Mouse (Mus musculus): ENCODE data around the gene Mogat2. TPM values are rescaled to one million over a fixed set of nuclear protein-coding genes. Genes with fewer than 3 reads are reported as not detected.

Mogat2 gene
- under 1 TPM in 1 of 2 experiments, not detected in 1; 0.14 TPM for total RNA-seq (2021)
- long read RNA-seq, experiment 1: 0 reads
- long read RNA-seq, experiment 2, partial matches to known transcripts: 0 of 1 reads
- long read RNA-seq, experiment 2, other reads (novel, unspliced or antisense): 0 of 1 reads

- intact Hi-C loops (cut with DNase I; ENCODE audit: low total_unique reads): no loop called here
- no peak for DNase-seq
Measured at GRCm38 (mm10) chr7:99238417-99238816, at the start of gene Mogat2. Gene Mogat2, minus strand, starts transcription at chr7:99238619.

DNA sequence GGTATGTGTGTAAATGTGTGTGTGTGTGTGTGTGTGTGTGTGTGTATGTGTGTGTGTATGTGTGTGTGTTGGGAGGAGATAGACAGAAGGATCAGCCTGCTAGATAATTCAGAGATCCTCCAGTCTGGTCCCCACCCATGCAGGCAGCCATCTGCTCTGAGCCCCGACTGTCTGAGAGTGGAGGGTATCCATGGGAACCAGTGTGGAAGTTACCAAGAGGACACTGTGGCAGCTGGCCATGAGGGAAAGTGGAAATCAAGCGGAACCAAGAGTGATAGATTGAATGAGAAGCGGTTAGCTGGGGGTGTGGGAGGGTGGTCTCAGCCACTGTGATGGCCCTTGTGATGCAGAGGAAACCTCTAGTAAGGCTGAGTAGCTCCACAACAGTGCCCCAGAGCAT lies 48.9 kb upstream of the Mogat2 start:
- DNase-seq: no peak
- intact Hi-C loops (cut with DNase I; ENCODE audit: low total_unique reads): no loop called here

- intact Hi-C loops (cut with DNase I; ENCODE audit: low total_unique reads): no loop called here
- no peak for DNase-seq
Measured at GRCm38 (mm10) chr7:99279586-99279985, 41.2 kb upstream of the Mogat2 start.

DNA sequence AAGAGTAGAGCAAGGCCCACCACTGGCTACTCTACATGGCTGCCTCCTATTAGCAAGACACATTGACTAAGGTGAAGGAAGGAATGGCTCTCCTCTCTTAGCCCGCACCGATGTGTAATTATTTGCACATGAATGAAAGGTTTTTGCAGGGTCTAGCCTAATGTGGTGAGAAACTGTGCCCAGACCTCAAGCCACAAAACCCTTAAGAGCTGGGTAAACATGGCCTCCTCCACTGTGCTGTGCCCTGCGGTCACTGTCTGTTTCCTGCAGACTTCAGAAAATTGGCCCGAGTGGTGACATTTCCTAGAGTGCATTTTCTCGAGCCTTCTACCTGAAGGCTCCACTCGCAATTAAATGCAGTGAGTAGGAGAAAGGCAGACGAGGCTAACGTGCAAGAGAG lies 39.9 kb upstream of the Mogat2 start:
- intact Hi-C loops (cut with DNase I; ENCODE audit: low total_unique reads): no loop called here
- no peak for DNase-seq

GRCm38 (mm10) chr7:99276679-99277078 lies 38.3 kb upstream of the Mogat2 start:
- no peak for DNase-seq
- intact Hi-C loops (cut with DNase I; ENCODE audit: low total_unique reads): no loop called here

DNA sequence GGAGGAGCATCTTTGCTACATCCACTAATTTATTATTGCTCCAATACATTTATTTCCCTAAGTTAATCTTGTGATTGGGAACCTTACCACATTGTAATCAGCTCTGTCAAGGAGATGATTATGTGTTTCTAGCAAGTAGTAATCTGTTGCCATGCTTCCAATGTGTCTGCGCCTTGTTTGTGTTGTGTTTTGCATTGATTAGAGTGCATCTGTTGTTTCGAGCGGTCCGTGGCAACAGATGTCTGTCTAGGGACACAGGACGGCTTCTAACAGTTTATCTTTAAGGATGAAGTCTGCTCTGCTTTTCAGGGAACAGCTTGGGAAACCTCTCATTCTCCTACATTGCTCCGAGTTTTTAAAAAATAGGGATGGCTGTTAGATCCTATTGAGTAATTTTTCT lies 36.7 kb upstream of the Mogat2 start:
- DNase-seq: no peak
- intact Hi-C loops (cut with DNase I; ENCODE audit: low total_unique reads): no loop called here

DNA sequence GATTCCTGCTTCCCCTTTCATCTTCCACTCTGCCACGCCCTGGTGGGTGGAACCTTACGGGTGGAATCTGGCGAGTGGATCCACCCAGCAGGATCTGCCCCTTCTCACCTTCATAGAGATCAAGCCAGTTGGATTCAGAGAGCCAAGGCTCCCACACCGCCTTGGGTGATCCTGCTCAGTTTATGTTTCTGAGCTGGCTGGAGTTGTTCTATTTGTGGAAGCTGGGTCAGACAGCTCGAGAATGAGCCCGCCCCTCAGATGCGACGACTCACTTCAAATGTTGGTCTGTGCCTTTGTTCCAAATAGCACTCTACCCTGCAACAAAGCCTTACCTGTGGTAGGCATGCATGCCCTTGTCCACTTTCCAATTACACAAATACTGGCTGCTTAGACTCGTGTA lies 33.2 kb upstream of the Mogat2 start:
- DNase-seq: peak; percentile 25
- intact Hi-C loops (cut with DNase I; ENCODE audit: low total_unique reads): no loop called here

GRCm38 (mm10) chr7:99268951-99269945 lies 30.8 kb upstream of the Mogat2 start:
- DNase-seq: peak; percentile 22

DNA sequence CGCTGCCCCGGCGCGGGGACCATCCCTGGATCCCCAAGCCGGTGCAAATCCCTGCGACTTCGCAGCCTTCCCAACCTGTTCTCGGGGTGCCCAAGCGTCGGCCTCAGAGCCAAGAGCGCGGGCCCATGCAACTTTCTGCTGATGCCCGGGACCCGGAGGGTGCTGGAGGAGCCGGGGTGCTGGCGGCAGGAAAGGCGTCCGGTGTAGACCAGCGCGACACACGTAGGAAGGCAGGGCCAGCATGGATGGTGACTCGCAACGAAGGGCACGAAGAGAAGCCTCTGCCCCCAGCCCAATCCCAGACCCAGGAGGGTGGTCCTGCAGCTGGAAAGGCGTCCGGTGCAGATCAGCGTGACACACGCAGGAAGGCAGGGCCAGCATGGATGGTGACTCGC lies 30.1 kb upstream of the Mogat2 start:
- DNase-seq: no peak
- intact Hi-C loops (cut with DNase I; ENCODE audit: low total_unique reads): no loop called here

More at GRCm38 (mm10) chr7:99268951-99269945, 30.8 kb upstream of the Mogat2 start:
- intact Hi-C loops (cut with DNase I; ENCODE audit: low total_unique reads): no loop called here

DNA sequence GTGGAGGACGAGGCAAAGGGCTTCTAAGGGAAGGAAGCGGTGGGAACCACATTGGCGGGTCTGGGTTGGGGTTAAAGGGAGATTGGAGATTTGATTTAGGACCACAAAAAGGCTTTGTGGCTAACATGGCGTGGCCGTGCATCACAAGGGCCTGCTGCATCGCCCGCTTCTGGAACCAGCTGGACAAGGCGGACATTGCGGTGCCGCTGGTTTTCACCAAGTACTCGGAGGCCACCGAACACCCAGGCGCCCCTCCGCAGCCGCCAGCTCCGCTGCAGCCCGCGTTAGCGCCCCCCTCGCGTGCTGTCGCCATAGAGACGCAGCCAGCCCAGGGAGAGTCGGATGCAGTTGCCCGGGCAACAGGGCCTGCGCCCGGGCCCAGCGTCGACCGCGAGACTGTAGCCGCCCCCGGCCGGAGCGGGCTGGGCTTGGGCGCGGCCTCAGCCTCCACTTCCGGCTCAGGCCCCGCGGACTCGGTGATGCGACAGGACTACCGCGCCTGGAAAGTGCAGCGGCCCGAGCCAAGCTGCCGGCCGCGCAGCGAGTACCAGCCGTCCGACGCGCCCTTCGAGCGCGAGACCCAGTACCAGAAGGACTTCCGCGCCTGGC lies 29.6 kb upstream of the Mogat2 start:
- peak; percentile 62 for DNase-seq
- intact Hi-C loops (cut with DNase I; ENCODE audit: low total_unique reads): no loop called here

DNA sequence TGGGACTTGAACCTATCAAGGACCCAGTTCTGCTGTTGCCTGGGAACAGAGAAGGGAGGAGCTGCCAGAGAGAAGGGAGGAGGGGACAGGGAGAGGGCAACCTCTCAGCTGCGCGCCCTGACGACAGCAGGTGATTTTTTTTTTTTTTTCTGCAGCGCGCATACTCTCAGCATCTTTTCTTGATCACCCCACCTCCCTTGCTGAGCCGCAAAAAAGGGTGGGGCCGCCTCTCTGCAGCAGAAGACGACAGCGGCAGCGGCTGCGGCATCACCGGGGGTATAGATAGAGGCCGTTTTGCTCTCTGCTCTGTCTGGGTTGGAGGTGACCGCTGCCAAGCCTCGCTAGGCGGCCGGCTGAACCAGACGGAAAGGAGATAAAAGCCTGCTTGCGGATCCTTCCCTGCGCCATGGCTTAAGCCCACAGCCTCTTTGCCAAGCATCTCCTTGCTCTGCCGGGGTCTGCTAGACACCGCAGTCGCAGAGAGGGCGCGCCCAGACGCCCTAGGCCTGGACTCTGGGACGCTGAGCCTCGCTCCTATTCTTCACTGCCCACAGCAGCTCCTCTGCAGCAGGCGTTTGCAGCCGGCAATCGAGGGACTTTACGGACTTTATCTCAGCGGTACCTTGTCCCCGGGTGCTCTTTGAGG lies 29.0 kb upstream of the Mogat2 start, which contains the start of gene Map6:
TSS of gene Map6 (plus strand) at position 197 of the 646 bp plus-strand sequence.
- intact Hi-C loops (cut with DNase I; ENCODE audit: low total_unique reads): no loop called here
- no peak for DNase-seq

GRCm38 (mm10) chr7:99264597-99264996 lies 26.2 kb upstream of the Mogat2 start:
- intact Hi-C loops (cut with DNase I; ENCODE audit: low total_unique reads): no loop called here
- no peak for DNase-seq

GRCm38 (mm10) chr7:99263509-99263908 lies 25.1 kb upstream of the Mogat2 start:
- DNase-seq: no peak
- intact Hi-C loops (cut with DNase I; ENCODE audit: low total_unique reads): no loop called here

DNA sequence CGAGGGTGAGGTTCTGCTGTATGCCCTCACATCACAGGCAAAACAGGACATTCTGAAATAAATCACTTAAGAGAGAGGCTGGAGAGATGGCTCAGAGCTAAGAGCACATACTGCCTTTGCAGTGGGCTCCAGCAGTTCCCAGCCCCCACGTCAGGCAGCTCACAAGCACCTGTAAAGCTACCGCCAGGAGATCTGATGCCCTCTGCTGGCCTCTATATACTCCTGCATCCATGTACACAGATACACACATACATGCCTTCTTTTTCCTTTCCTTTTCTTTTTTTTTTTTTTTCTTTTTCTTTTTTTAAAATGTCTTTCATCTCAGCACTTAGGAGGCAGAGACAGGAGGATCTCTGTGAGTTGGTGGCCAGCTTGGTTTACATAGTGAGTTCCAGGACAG lies 23.5 kb upstream of the Mogat2 start:
- no peak for DNase-seq
- intact Hi-C loops (cut with DNase I; ENCODE audit: low total_unique reads): no loop called here

DNA sequence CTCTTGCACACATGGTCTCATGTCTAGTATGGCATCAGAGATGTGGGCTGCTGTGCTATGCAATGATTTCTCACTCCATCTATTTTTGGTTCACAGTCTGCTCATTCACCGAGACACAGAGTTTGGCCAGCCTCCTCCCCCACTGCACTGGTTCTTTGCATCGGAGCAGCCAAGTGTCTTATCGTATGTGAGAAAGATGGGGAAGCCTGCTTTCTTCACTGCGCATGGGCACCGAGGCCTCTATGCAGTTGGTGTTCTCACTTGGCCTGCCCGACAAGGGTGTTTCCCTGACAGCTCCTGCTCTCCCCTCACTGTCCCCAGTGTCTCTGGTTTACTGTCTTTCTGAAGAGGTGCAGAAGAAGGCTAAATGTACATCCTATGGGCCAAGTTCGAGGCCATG lies 16.6 kb upstream of the Mogat2 start:
- intact Hi-C loops (cut with DNase I; ENCODE audit: low total_unique reads): no loop called here
- DNase-seq: no peak

- intact Hi-C loops (cut with DNase I; ENCODE audit: low total_unique reads): no loop called here
- no peak for DNase-seq
Measured at GRCm38 (mm10) chr7:99250386-99250785, 12.0 kb upstream of the Mogat2 start.

GRCm38 (mm10) chr7:99249582-99249911 lies 11.1 kb upstream of the Mogat2 start:
- intact Hi-C loops (cut with DNase I; ENCODE audit: low total_unique reads): no loop called here
- peak; percentile 26 for DNase-seq

DNA sequence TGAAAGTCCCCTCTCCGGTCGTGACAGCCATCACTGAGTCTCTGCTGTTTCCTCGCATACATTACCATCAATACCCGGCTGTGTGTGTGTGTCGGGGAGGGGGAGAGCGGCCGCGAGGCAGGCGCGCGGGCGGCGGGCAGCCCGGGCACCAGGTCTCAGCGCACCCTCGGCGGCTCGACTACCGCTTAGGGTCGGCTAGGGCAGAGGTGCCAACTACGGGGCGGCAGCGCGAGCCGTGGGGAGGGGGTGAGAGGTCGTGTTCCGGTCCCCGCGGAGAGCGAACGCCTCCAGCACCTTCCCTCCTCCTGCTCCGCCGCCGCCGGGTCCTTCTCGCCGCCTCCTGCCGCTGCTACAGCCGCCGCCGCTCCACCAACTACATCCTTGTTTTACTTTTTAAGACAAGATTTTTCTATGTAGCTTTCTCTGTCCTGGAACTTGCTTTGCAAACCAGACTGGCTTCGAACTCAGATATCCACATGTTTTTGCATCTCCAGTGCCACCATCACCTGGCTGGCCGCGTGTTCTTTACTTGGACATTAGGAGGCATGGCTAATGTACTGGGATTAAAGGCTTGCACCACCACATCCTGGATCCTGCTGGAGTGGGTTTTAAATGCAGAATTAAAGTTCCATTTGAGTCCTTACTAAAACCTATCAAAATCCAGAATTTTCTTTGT lies 10.6 kb upstream of the Mogat2 start:
- intact Hi-C loops (cut with DNase I; ENCODE audit: low total_unique reads): no loop called here
- no peak for DNase-seq

DNA sequence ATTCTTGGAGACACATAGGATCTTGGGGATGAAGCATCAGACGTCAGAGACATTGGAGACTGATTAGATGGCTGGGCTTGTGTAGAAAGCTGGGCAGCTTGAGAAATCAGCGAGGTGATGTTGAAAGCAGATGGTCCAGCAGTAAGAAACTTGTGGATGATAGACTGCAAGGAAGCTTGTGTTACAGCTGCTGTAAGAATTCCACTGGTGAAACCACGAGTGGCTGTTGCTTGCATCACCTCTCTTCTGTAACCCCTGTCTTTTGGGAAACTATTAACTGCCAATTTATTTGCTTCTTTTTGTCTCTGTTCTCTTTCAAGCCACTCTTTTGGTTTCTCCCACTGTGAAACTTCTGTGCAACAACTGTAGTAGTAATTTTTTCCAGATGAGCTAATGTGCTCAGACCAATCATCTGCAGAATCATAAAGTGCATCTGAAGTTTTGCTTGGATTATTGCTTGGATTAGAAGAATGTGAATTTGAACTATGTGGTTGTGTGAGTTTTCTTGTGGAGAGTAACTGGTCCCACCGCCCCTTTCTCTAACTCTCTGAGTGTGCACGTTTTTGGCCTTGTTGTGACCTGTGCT lies 9.8 kb upstream of the Mogat2 start:
- DNase-seq: no peak
- intact Hi-C loops (cut with DNase I; ENCODE audit: low total_unique reads): no loop called here
